ENCODE assay signal across 19 mouse cellular contexts in the genomic region with DNA sequence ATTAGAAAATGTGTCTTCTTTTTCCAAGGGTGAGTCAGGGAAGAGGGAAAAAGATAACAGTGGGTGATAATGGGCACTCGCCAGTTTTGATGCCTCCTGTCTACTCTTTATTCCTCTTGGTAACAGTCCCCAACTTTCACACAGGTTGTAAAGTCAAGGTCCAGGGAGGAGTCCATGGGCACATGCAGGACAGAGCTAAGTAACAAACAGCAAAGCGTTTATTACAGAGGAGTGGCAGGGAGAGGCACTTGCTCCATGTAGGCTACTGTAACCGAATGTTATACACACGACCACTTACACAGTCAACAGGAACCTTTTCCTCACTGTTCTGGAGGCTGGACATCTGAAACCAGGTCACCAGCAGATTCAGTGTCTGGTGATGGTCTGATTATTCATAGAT.
"Had no signal": no experiment of that assay in that cellular context is flagged by ENCODE, and none has a peak within 500 bp of the region (broad histone marks: within the 10 kb centered on the region; RNA-seq: fewer than 3 reads in every experiment).

No protein-coding gene starts in this region.

- H3K4me3 ChIP-seq: liver, embryonic 15.5 days; lung, embryonic 15.5 days; megakaryocyte, embryonic 14.5 days; midbrain, embryonic 12.5 days; neural tube, embryonic 12.5 days; stomach, embryonic 15.5 days had no signal

- ATAC-seq: liver, postnatal 0 days; lung, postnatal 0 days; midbrain, embryonic 16.5 days had no signal

- H3K27me3 ChIP-seq: liver, embryonic 15.5 days; lung, embryonic 15.5 days; midbrain, embryonic 12.5 days; neural tube, embryonic 12.5 days; stomach, embryonic 15.5 days had no signal

- H3K36me3 ChIP-seq: liver, embryonic 15.5 days; lung, embryonic 15.5 days; midbrain, embryonic 12.5 days; neural tube, embryonic 12.5 days; stomach, embryonic 15.5 days had no signal

- H3K9ac ChIP-seq: liver, embryonic 15.5 days; liver, postnatal 0 days; lung, embryonic 15.5 days; midbrain, embryonic 12.5 days; neural tube, embryonic 12.5 days; stomach, embryonic 15.5 days had no signal

- DNase-seq: liver, postnatal 0 days; lung, adult 2 months; lung, postnatal 14 days; lung, postnatal 36 days; midbrain, embryonic 14.5 days; right cerebral cortex, postnatal 14 days; spleen, adult 18-20 months; thymus, adult 2 months; thymus, postnatal 36 days had no signal

- H3K9me3 ChIP-seq: liver, embryonic 15.5 days; lung, embryonic 15.5 days; megakaryocyte, embryonic 14.5 days; midbrain, embryonic 12.5 days; neural tube, embryonic 12.5 days; stomach, embryonic 15.5 days had no signal

- H3K27ac ChIP-seq: liver, embryonic 15.5 days; macrophage; midbrain, embryonic 12.5 days; neural tube, embryonic 12.5 days; stomach, embryonic 15.5 days; stomach, postnatal 0 days had no signal

- H3K4me2 ChIP-seq: liver, embryonic 15.5 days; lung, embryonic 15.5 days; midbrain, embryonic 12.5 days; neural tube, embryonic 12.5 days; stomach, embryonic 15.5 days had no signal

- H3K4me1 ChIP-seq: liver, embryonic 15.5 days; megakaryocyte, embryonic 14.5 days; midbrain, embryonic 12.5 days; neural tube, embryonic 12.5 days; stomach, embryonic 15.5 days had no signal
